Mouse (Mus musculus) C2C12 (cell line): Measurements from ENCODE around the gene Col4a4.

Experiments
- CTCF ChIP-seq: IDR thresholded peaks from one replicate; pipeline ENCODE4 v1.5.1; 2011; ENCODE audit not compliant: control insufficient read depth, insufficient read depth, insufficient read length
- MYOG ChIP-seq: IDR thresholded peaks from one replicate; pipeline ENCODE4 v1.6.1; 2011; ENCODE audit not compliant: control insufficient read depth, insufficient read length; ENCODE audit errors: extremely low read depth
- USF1 ChIP-seq: IDR thresholded peaks from one replicate; pipeline ENCODE4 v1.6.1; 2011; ENCODE audit warnings: low read depth, mild to moderate bottlenecking, control low read depth, moderate library complexity

GRCm38 (mm10) chr1:82635254-82635620 is 48.6 kb upstream of the Col4a4 start:
- TF ChIP-seq MYOG (no peak), CTCF (no peak), USF1 (no peak)
